Mouse (Mus musculus) CD8-positive naive resting alpha-beta T cell, adult 2 months (primary cell): Measurements from ENCODE around the gene Tradd.

Experiments used
- DNase-seq, 2 experiments: peaks; one replicate each; pipeline ENCODE4 v3.0.0; 2022; ENCODE audit warnings: low read depth in 2 of 2, low spot score in 2 of 2

Tradd gene

DNA sequence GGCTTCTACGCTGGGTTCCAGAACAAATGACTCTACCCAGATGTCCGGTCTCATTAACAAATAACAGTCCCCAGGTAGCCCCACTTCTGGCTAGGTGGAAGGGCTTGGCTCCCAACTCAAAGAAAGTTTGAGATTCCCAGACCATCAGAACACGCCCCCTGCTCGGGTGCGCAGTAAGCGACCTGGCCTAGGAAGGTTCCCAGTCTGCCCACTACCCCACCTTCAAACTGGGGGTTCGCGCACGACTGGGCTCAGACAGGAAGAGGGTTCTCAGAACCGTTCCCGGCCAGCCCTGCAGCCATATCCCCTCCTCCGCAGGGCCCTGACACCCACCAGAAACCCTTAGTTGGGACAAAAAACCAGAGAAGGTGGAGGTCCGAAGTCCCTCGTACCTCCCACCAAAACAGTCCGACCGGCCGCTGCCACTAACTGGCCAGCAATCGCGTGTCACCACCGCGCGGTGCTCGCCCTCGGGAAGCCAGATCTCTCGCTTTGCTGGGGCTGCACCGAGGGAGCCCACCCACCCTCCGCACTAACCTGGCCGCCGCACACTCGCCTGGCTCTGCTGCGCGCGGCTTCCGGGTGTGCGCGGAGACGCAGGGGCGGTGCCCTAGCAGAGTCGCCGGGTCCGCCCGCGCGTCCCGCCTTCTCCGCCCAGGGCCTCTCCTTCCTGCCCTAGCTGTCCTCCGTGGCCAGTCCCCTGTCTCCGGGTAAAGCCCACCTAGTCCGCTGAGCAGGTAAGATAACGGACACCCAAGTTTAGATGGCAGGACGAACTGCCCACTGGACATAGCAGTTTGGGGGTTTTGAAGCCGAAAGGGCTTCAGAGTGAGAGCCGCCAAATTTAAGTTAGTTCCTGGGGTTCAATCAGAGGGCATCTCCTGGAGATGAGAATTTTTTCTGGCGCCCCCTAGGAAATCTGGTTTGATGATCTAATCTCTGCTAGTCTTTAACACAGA, at the start of gene Tradd, which contains the start of gene Fbxl8:
Gene Tradd (minus strand): TSS at position 586 of the 959 bp plus-strand sequence.
Gene Fbxl8 (plus strand): TSS at position 625 of the 959 bp plus-strand sequence.
- DNase-seq: peak; percentile 49 to 58

DNA sequence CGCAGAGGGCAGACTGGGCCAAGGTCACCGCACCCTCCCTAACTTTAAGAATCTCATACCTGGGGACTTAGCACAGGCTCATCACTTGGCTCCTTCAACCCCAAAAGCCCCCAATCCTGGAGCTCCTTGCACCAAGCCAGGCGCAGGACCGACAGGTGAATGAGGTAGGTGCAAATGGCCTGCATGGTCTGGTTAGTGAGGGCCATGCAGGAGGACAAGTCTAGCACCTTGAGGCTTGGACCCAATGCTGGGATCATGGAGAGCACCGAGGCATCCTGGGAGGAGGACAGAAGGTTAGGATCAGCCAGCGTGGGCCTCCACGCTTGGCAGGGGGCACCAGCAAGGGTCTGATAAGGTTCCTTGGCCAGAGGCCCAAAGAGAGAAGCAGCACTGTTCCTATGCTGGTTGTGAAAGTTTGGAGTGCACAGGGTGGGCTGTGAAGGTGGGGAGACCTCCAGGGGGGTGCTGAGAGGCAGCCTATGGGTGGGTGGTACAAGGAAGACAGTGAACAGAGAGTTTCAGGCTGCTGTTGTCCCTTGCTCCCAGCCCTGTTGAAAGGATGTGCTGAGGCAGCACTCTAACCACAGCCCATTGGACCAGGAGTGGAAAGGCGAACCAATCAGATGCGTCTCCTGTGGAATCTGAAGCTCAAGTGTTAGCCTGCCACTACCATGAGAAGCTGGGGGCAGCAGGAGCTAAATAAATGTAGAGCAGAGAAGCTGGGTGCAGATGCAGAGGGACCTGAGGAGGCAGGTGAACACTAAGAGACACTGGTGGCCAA, 49.4 kb upstream of the Tradd start:
- DNase-seq: no peak

DNA sequence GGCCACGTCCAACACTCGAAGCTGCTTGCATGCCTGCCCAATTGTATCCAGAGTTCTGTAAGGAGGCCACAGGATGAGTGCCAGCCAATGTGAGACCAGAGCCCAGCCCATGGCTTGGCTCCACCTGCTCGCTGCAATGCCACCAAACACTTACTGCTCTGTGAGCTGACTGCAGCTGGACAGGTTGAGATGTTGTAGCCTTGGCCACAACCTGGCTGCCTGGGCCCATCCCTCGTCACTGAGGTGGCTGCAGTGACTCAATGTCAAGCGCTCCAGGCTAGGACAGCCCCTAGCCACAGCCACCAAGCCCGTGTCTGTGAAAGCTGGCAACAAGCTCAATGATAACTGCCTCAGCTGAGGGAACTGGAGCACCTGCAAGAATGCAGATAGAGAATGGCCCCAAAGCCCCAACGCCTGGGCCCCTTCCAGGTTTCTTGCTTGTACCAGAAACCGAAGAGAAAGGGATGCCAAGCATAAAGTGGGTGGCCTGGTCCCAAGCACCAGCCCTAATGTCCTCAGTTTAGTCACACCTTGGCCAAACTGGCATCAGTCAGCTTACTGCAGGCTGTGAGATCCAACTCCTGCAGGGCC, 48.6 kb upstream of the Tradd start:
- no peak for DNase-seq

DNA sequence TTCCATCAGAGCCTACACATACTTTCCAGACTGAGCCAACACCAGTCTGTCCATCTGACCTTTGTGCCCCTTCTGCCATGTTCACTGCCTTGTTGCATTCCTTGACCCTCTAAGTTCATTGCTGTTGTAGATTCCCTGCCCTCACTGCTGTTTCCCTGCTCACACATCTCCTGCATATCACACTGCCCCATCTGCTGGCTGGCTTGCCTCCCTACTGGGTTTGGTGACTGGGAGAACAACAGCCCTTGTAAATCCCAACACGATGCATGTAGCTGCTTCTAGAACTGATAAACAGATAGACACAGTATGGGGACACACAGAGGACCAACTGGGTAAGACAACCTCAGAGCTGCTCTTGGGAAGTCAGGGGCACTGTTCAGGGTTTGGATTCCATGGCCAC, 47.3 kb upstream of the Tradd start:
- DNase-seq: no peak

DNA sequence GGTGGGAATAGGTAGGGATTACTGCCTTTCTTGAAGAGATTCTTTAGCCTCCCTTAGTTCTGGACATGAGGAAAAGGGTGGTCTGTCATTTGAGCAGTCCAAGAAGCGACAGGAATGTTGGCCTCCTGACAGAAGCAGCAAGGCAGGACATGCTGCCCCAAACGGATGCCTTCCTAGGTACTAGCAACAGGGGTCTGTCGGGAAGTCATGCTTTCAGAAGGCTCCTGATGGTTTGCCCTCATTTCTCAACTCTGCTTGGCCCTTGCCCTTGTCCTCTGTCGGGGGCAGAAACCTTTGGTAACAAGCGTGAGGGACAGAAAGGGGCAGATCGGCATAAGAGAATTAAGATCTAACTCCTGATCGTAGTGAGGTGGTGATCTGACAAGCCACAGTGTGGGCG, 45.7 kb upstream of the Tradd start:
- no peak for DNase-seq

DNA sequence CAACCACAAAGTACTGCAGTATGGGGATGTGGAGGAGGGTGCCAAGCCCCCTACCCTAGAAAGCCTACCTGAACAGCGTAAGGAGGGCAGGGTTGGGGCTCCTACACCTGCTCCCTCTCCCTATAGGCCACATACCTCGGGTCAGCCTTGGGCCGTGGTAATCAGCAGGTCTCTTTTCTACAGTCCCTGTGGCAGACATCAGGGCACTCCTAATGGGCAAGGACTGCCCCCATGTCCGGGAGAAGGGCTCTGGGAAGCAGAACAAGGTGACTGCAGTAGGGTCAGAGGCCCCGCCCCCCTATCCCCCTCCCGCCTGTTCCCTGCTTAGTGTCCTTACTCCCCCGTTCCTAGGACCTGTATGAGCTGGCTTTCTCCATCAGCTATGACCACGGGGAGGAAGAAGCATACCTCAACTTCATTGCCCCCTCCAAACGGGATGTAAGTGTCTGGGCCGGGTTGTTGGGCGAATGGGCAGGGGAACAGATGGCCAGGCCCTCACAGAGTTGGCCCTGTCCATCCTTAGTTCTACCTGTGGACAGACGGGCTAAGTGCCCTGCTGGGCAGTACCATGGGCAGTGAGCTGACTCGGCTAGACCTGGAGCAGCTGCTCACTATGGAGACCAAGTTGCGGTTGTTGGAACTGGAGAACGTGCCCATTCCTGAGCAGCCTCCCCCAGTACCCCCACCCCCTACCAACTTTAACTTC, 44.9 kb upstream of the Tradd start:
- DNase-seq: no peak

DNA sequence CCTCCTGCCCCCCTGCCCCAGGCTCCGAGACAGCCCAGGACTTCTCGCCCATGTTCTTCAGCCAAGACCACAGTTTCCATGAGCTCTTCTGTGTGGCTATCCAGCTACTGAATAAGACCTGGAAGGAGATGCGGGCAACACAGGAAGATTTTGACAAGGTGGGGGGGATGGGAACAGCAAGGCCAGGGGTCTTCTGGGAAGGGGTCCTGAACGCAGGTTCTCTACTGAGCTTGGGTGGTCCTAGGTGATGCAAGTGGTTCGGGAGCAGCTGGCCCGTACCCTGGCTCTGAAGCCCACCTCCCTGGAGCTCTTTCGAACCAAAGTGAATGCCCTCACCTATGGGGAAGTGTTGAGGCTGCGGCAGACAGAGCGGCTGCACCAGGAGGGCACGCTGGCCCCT, 44.0 kb upstream of the Tradd start:
- DNase-seq: no peak

DNA sequence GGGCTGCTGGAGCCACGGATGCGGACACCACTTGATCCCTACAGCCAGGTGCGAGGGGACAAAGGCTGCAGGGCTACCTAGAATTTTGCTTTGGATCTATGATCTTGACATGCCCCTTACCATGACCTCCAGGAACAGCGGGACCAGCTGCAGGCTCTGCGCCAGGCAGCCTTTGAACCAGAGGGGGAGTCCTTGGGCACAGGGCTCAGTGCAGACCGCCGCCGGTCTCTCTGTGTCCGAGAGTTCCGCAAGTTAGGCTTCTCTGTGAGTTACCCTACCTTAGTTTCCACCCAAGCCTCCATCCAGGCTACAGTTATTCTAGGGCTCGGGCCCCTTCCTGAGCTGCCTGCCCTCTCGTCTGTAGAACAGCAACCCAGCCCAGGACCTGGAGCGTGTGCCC, 43.3 kb upstream of the Tradd start:
- no peak for DNase-seq

DNA sequence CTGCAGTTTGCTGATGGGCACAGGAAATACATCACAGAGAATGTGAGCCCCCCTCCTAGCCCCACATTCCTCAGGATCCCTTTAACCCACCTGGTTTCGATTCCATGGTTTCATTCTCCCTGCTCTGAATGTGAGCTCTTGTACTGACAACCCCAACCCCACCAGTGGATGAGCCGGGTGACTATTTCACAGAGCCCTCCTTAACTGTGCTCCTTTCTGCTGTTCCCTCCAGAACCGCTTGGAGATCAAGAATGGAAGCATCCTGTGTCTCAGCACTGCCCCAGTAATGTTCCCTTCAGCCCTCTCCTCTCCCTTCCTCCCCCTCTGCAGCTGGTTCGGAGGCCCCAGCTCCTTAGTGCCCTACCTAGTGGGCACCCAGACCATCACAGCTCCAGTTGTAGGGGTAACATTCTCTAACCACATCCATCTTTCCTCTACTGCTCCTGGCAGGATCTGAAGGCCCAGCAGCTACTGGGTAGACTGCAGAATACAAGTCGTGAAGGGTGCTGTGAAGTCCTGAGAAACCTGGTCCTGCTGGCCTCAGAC, 41.8 kb upstream of the Tradd start:
- no peak for DNase-seq

DNA sequence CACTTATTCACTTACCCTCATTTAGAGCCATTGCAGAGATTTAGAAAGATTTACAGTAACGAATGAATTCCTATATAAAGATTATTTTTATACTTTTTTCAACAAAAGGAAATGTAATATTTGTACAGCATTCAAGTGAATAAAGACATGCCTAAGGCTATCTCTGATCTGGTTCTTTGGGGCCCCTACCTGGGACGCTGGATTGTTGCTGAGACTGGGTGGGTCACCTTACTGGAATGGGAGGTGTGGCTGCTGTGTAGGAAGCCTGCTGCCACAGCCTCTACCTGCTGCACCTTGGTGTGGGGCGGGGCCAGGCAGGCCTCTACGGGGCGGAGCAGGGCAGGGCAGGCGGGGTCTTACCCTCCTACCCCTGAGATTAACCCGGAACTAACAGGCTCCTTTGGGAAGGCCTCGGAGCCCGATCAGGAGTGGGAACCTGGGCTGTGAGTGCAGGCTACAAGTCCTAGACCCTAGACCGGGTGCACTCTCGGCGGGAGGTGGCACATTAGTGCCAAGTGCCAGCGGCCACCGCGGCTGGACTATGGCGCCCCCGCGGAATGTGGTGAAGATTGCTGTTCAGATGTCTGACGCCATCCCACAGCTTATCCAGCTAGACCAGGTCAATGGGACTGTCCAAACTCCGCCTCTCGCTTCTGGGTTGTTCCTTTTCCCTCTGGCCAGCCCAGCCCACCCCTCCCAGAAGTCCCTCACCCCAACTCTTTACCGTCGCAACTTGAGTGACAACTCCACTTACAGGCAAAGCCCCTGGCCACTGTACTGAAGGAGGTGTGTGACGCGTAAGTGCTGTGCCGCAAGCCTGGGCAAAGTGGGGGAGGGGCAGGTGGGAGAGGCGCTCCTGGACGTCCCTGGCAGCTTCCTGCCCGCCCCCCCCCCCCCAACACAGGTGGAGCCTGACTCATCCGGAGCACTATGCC, 41.1 kb upstream of the Tradd start, which contains the start of gene Elmo3:
Gene Elmo3 (plus strand): TSS at position 391 of the 935 bp plus-strand sequence.
- DNase-seq: no peak

DNA sequence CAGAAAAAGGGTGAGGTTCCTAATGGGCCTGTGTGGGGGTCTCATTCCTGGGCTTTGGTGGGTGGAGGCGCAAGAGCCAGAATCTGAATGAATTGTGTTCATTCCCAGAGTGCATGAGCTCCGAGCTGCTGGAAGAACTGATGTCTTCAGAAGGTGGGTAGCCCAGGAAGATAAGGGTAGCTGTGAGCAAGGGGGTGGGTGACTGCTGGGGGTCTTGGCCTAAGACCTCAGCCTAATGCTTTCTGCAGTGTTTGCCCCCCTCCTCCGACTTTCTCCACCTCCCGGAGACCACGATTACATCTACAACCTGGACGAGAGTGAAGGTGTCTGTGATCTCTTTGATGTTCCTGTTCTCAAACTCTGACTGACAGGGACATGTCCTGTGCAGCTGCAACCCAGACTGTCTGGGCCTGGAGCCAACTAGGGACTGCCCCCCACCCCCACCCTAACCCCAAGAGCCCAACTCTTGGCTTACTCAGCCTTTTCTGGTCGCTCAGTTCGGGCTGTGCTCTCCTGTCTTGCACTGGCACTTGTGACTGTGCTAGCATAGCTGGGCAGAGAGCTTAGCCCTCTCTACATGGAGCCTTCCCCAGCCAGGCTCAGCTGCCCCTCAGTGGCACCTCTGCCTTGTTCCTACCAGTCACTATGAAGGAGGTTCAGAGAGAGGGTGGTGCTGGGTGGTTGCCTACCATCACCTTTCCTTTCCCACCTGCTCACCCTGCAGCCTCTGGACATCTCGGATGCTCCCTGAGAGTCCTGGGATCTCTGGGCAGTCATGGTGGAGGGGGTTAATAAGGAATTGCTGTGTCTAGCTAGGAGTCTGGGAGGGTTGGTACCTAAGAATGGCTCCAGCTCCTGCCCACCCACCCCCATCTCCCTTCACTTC, 40.2 kb upstream of the Tradd start:
- DNase-seq: no peak

DNA sequence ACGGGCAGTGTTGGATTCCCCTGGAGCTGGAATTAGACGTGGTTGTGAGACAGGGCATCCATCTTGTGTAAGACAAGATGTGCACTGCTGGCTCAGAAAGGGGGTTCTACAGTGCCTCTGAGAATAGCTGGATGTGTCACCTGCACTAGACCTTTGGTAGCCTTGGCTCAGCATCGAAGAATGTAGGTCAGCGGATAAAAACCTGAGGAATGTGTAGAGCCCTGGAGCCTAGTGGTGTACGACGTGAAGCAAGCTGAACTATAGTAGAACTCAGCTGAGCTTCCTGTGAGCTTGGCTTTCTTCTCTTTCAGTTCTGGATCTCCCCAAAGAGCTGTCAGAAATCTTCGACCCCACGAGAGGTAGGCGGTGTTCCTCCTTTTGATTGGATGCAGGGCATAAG, 39.5 kb upstream of the Tradd start:
- no peak for DNase-seq

DNA sequence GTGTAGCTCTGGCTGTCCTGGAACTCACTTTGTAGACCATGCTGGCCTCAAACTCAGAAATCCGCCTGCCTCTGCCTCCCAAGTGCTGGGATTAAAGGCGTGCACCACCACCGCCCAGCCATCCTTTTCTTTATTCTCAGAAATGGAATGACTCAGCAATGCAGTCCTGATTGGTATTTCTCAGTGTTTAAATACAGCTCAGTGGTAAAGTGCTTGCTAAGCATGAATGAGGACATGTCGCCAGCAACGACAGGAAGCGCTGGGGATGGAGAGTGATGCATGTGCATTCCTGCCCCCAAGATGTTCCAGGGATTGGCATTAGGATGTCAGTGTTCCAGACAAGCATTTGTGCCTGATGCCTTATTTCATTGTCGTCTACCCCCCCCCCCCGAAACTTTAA, 39.0 kb upstream of the Tradd start:
- no peak for DNase-seq

DNA sequence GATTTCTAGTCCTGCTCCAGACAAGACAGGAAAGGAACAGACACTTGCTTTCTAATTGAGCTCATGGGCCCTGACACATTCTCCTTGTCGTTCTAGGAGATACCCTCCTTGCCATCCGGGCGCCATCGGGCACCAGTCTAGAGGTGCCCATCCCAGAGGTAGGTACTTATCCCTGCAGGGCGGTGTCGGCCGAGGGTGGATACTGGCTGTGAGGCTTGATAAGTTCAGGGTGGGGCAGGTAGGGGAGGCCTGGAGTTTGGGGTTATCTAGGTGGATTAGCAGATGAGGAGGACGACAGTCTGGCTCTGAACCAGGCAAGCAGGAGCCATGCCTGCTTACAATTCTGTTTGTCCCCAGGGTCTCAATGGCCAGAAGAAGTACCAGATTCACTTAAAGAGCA, 35.6 kb upstream of the Tradd start:
- DNase-seq: no peak

DNA sequence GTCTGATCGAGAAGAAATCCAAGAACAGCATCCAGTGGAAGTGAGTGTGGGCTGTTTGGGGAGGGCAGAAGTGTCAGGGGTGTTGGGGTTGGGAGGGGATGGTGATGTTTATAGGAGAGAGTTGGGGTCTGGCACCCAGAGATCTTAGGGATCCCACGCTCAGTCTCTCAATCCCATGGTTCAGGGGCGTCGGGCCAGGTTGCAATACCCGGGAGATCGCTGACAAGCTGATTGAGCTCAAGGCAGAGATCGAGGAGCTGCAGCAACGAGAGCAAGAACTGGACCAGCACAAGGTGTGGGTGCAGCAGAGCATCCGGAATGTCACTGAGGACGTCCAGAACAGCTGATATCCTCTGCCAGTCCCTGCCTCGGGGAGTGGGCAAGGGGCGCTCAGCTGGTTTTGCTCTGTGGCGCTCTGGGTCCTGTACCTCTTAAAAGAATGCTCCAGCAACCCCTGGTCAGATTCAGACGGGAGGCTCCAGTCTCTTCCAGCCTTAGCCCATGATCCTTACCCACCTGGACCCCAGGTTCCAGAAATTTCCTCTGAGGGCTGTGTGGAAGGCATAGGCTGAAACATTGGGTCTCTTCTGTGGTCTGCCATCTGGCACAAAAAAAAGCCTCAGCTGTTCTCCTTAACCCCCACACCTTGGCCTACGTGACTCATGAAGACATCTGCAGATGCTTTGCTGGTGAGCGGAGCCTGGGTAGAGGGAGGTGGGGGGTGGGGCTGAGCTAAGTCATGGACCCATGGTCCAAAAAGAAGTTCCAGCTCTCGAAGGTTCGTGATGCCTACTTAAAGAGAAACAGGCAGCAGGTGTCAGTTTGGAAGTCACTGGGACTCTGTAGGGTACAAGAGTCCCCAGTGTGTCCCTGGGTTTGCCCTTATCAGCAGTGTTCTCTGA, 34.2 kb upstream of the Tradd start:
- DNase-seq: no peak

DNA sequence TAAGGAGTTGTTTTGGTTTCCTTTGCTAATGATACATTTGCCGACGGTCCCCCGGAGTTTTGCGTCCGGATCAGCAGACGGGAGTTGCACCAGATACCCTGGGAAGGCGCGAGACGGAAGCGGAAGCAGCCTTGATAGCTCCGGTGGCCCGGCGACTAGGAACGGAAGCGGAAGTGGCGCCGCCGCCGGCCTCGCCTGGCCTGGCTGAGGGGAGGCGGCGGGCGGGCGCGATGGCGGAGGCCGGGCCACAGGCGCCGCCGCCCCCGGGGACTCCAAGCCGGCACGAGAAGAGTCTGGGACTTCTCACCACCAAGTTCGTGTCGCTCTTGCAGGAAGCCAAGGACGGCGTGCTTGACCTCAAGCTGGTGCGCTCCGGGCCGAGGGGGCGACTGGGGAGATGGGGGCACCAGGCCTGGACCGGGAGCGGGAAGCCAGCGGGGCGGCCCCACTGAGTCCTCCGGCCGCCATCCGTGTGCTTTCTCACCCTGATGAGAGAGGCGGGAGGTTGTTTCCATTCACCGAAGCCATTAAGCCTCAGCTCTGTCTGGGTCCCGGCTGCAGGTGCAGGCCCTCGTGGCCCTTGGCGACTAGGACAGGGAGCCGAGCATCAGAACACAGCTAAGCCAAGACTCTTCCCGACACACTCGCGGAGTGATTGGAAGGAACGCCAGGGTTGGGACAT, 33.2 kb upstream of the Tradd start, which contains the start of gene E2f4:
Gene E2f4 (plus strand): TSS at position 153 of the 682 bp plus-strand sequence.
- DNase-seq: peak; percentile 76 to 82
